Mouse (Mus musculus): ENCODE data around the gene Ptpn5.

- TF ChIP-seq CTCF (IDR thresholded peaks at IDR 0.05; ENCODE audit: low read depth, low read length) (no peak), POLR2A (IDR thresholded peaks at IDR 0.05; ENCODE audit: extremely low read depth, insufficient read depth, low read length) (no peak)
Measured at GRCm38 (mm10) chr7:47170814-47171213, 37.3 kb upstream of the Ptpn5 start.
